Mouse (Mus musculus): ENCODE results near the gene Car9.

DNA sequence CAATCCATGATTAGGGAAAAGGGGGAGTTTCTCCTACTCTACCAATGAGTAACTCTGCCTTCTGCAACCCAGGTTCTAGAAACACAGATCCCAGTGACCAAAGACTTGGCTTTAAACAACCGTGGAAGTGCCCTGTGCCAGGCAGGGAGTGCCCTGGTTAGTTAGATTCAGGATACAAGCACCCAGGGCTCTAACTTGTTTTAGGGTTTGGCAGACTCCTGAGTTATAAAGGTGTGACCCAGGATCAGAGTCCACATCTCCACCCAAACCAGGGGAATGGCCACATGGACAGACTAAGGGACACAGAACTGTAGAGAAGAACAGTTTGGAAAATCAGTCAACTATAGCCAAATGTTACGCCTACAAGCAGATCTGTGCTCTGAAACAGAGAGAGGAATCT is 3.7 kb upstream of the Car9 start:
- no peak for TF ChIP-seq CTCF (IDR thresholded peaks at IDR 0.05; ENCODE audit: borderline replicate concordance, insufficient read depth, low read length)
- no peak for TF ChIP-seq POLR2A (IDR thresholded peaks at IDR 0.05; ENCODE audit: low read depth, low read length)
